In the genomic region with DNA sequence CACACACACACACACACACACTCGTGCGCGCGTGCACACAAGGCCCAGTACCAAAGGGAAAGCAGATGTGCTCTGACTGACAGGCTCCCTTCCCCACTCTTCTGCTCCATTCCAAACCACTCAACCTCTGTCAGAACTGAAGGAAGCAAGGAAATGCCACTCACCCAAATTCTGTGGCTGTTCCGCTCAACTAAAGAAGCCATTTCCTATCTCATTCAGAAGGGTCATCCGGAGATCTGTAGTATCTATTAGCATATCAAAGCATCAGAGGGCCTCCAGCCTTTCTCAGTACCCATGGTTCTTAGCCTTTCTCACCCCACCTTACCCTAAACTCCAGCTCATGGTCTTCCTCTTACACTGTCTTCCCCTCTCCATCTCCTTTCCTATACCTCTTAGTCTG, we compare ENCODE assay signal across 18 mouse cellular contexts.
"Had no signal": no experiment of that assay in that cellular context is flagged by ENCODE, and none has a peak within 500 bp of the region (broad histone marks: within the 10 kb centered on the region; RNA-seq: fewer than 3 reads in every experiment).

No protein-coding gene starts in this region.

- H3K27me3 ChIP-seq: liver, embryonic 15.5 days; midbrain, embryonic 12.5 days; neural tube, embryonic 13.5 days; stomach, embryonic 15.5 days had no signal

- H3K36me3 ChIP-seq: liver, embryonic 15.5 days; midbrain, embryonic 10.5 days; midbrain, embryonic 12.5 days; neural tube, embryonic 13.5 days; stomach, embryonic 15.5 days had no signal

- H3K4me1 ChIP-seq: liver, embryonic 15.5 days; midbrain, embryonic 12.5 days; stomach, embryonic 15.5 days had no signal

- DNase-seq: lung, adult 18-20 months; lung, embryonic 14.5 days; lung, postnatal 10 days; lung, postnatal 36 days; midbrain, embryonic 14.5 days; right cerebral cortex, postnatal 14 days; thymus, adult 2 months; thymus, postnatal 14 days; thymus, postnatal 36 days had no signal

- H3K27ac ChIP-seq: liver, embryonic 15.5 days; macrophage; midbrain, embryonic 12.5 days; neural tube, embryonic 13.5 days; stomach, embryonic 15.5 days; stomach, postnatal 0 days had no signal

- H3K4me2 ChIP-seq: liver, embryonic 15.5 days; lung, embryonic 14.5 days; midbrain, embryonic 12.5 days; neural tube, embryonic 13.5 days; stomach, embryonic 15.5 days had no signal

- H3K4me3 ChIP-seq: liver, embryonic 15.5 days; midbrain, embryonic 10.5 days; midbrain, embryonic 12.5 days; myocyte; neural tube, embryonic 13.5 days; stomach, embryonic 15.5 days had no signal

- H3K9ac ChIP-seq: liver, embryonic 15.5 days; lung, embryonic 14.5 days; midbrain, embryonic 12.5 days; neural tube, embryonic 13.5 days; stomach, embryonic 15.5 days had no signal

- H3K9me3 ChIP-seq: liver, embryonic 15.5 days; midbrain, embryonic 10.5 days; midbrain, embryonic 12.5 days; neural tube, embryonic 13.5 days; stomach, embryonic 15.5 days had no signal

- ATAC-seq: midbrain, embryonic 16.5 days had no signal
